Mouse (Mus musculus) ES-CJ7 (cell line): ENCODE measurements at regions not wholly inside any gene's neighbourhood (a gene's known extent, or its start where the extent isn't known, plus 50 kb on each side); places are given as distances from the start of the nearest gene placed in this dataset.
A peak's percentile ranks its signal among the peaks of the same experiment; 100 is the strongest.

ENCODE experiments used
- DNase-seq: peaks from one replicate; pipeline ENCODE4 v3.0.0; 2011; ENCODE audit warnings: low read depth, low spot score

- DNase-seq: no peak
Measured at GRCm38 (mm10) chr5:41563441-41563840, 144.5 kb downstream of the Rab28 start.

GRCm38 (mm10) chr5:41562299-41562698 lies 145.7 kb downstream of the Rab28 start:
- DNase-seq: no peak

GRCm38 (mm10) chr5:41556700-41557309 lies 151.2 kb downstream of the Rab28 start:
- DNase-seq: peak; percentile 9

GRCm38 (mm10) chr5:41554312-41554711 lies 153.6 kb downstream of the Rab28 start:
- DNase-seq: no peak

- no peak for DNase-seq
Measured at GRCm38 (mm10) chr5:41550063-41550462, 157.9 kb downstream of the Rab28 start.

GRCm38 (mm10) chr5:41546909-41547308 lies 161.0 kb downstream of the Rab28 start:
- no peak for DNase-seq

- no peak for DNase-seq
Measured at GRCm38 (mm10) chr5:41540789-41541188, 167.2 kb downstream of the Rab28 start.

GRCm38 (mm10) chr5:41534598-41534997 lies 173.4 kb downstream of the Rab28 start:
- DNase-seq: no peak
